Mouse (Mus musculus) hindbrain, embryonic 13.5 days (tissue): ENCODE data around the gene Hspd1. TPM values are rescaled to one million over a fixed set of nuclear protein-coding genes. Genes with fewer than 3 reads are reported as not detected.
A peak's percentile ranks its signal among the peaks of the same experiment; 100 is the strongest.

ENCODE experiments used
- ATAC-seq: fragments of 200-750 bp; cut with Nextera tagmentation; 2 replicates; pipeline ENCODE4 v1.8.0; 2017; ENCODE audit warnings: moderate TSS enrichment; ENCODE audit not compliant: low FRiP score
- H3K27ac ChIP-seq: fragments of 300-500 bp; sonication (generic); 2 replicates; pipeline ENCODE4 v1.5.1; 2015; ENCODE audit warnings: inconsistent platforms, mild to moderate bottlenecking, moderate library complexity
- H3K27me3 ChIP-seq: fragments of 300-500 bp; sonication (generic); 2 replicates; pipeline ENCODE4 v1.6.1; 2015; ENCODE audit warnings: mild to moderate bottlenecking, inconsistent platforms
- H3K36me3 ChIP-seq: fragments of 300-500 bp; sonication (generic); 2 replicates; pipeline ENCODE4 v1.6.1; 2015; ENCODE audit warnings: mild to moderate bottlenecking, inconsistent platforms
- H3K4me1 ChIP-seq: fragments of 300-500 bp; sonication (generic); replicated peaks from 2 replicates; pipeline ENCODE4 v1.6.1; 2015; ENCODE audit warnings: inconsistent platforms
- H3K4me2 ChIP-seq: fragments of 300-500 bp; sonication (generic); 2 replicates; pipeline ENCODE4 v1.6.1; 2015; ENCODE audit warnings: inconsistent platforms, mild to moderate bottlenecking, moderate library complexity
- H3K4me3 ChIP-seq: fragments of 300-500 bp; sonication (generic); 2 replicates; pipeline ENCODE4 v1.5.1; 2015; ENCODE audit warnings: mild to moderate bottlenecking, inconsistent platforms
- H3K9ac ChIP-seq: fragments of 300-500 bp; sonication (generic); 2 replicates; pipeline ENCODE4 v1.6.1; 2015; ENCODE audit warnings: mild to moderate bottlenecking, inconsistent platforms
- H3K9me3 ChIP-seq: fragments of 300-500 bp; sonication (generic); 2 replicates; pipeline ENCODE4 v1.6.1; 2016; ENCODE audit warnings: inconsistent platforms
- WGBS: fragments of 180-500 bp; shearing (Covaris S2); methylation state at CpG from one replicate; pipeline ENCODE4 v1.1.7; 2015; 5-methylcytosine and 5-hydroxymethylcytosine counted together
- polyA plus RNA-seq: library from polyadenylated mRNA; unstranded; fragments of >200 nt; fragmentation: Nextera tagmentation; extraction: Ambion mirVana; gene quantifications from 2 replicates; pipeline ENCODE4 v1.2.1, GENCODE M21; 2015

Gene Hspd1
- polyA plus RNA-seq, 1 experiment from 2014 or later: 288 TPM

- 88% methylated on average over 1 of the region's 1 CpGs for WGBS
- Histone ChIP-seq H3K9me3 (no peaks in the 10 kb centered on the region), H3K27me3 (no peaks in the 10 kb centered on the region; the same call in 1 of the 2 replicates), H3K36me3 (no peaks in the 10 kb centered on the region), H3K4me2 (peak overlapping the region; percentile 54), H3K9ac (no peak overlapping the region), H3K4me3 (peak overlapping the region; percentile 91), H3K27ac (peak overlapping the region; percentile 79; the same call in 1 of the 2 replicates), H3K4me1 (peaks cover 16% of the 10 kb centered on the region)
- peak; percentile 5; the same call in 1 of the 2 replicates for ATAC-seq
These were observed 60.1 kb downstream of the Hspd1 start for GRCm38 (mm10) chr1:55027966-55028365.

Other genes starting within 250 kb of the Hspd1 start
- 20.9 and 21.1 TPM in 2 replicates for gene Ankrd44, start 161.9 kb downstream of the Hspd1 start, polyA plus RNA-seq
- gene Sf3b1, start 60.8 kb downstream of the Hspd1 start, polyA plus RNA-seq: 343 and 352 TPM in 2 replicates
- 31.6 and 33.4 TPM in 2 replicates for gene Coq10b, start 35.5 kb downstream of the Hspd1 start, polyA plus RNA-seq
- gene Hspe1, start 111 bp downstream of the Hspd1 start, polyA plus RNA-seq: 265 and 290 TPM in 2 replicates
- 190 and 200 TPM in 2 replicates for gene Mob4, start 43.0 kb upstream of the Hspd1 start, polyA plus RNA-seq
- 10.0 and 11.3 TPM in 2 replicates for gene Rftn2, start 138.5 kb upstream of the Hspd1 start, polyA plus RNA-seq
- 3.5 TPM in 2 replicates for gene Mars2, start 148.9 kb upstream of the Hspd1 start, polyA plus RNA-seq